Mouse (Mus musculus): Measurements from ENCODE around the gene Dis3l2. TPM values are rescaled to one million over a fixed set of nuclear protein-coding genes. Genes with fewer than 3 reads are reported as not detected.

Dis3l2 gene
- total and polyA plus RNA-seq, 2 experiments from 2014 or later = 33.3 to 45.7 TPM

- Histone ChIP-seq H3K9me3 (ENCODE audit: low read length) (no peaks in the 10 kb centered on the region), H3K27me3 (ENCODE audit: insufficient read depth, low read length) (no peaks in the 10 kb centered on the region), H3K9ac (replicated peaks; ENCODE audit: low read length, poor library complexity, severe bottlenecking) (no peak overlapping the region), H3K4me2 (ENCODE audit: low read depth, low read length, poor library complexity, severe bottlenecking) (no peak overlapping the region), H3K36me3 (ENCODE audit: insufficient read depth, low read length) (peaks cover 4% of the 10 kb centered on the region; the same call in 1 of the 2 replicates), H3K4me1 (ENCODE audit: insufficient read depth, low read length) (no peaks in the 10 kb centered on the region), H3K27ac (ENCODE audit: low read depth, low read length) (no peak overlapping the region), H3K4me3 (ENCODE audit: low read depth, low read length) (no peak overlapping the region)
- no peak for TF ChIP-seq CTCF (IDR thresholded peaks at IDR 0.05)
- 96% methylated on average over 2 of the region's 2 CpGs for WGBS
- no peak for DNase-seq (ENCODE audit: low spot score)
- no peak for ATAC-seq (ENCODE audit: low FRiP score)
These were observed 175.9 kb downstream of the Dis3l2 start for GRCm38 (mm10) chr1:86879547-86879946.

DNA sequence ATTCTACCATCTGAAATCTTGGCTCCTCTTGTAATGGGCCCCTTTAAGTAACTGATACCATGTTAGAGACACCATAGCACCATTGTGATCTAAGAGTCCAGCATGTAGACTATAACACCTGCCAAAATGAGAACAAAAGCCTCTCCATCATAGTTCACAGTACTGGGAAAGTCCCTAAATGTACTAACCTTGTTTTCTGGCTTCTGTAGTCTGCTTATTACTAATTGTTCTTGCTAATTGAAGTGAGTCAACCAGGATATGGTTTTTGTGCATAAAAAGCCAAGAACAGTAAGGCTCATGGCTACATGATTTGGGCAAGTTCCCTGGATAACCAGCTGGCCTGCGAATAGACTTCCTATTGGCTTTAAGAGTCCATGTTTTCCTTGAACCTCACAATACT lies 183.5 kb downstream of the Dis3l2 start:
- Histone ChIP-seq H3K9ac (replicated peaks; ENCODE audit: low read length, poor library complexity, severe bottlenecking) (no peak overlapping the region), H3K27me3 (ENCODE audit: insufficient read depth, low read length) (no peaks in the 10 kb centered on the region), H3K9me3 (ENCODE audit: low read length) (no peaks in the 10 kb centered on the region), H3K4me2 (ENCODE audit: low read depth, low read length, poor library complexity, severe bottlenecking) (no peak overlapping the region), H3K27ac (ENCODE audit: low read depth, low read length) (no peak overlapping the region), H3K36me3 (ENCODE audit: insufficient read depth, low read length) (no peaks in the 10 kb centered on the region), H3K4me1 (ENCODE audit: insufficient read depth, low read length) (no peaks in the 10 kb centered on the region), H3K4me3 (ENCODE audit: low read depth, low read length) (no peak overlapping the region)
- 100% methylated on average over 1 of the region's 1 CpGs for whole genome bisulfite sequencing
- no peak for ATAC-seq (ENCODE audit: low FRiP score)
- no peak for DNase-seq (ENCODE audit: low spot score)
- TF ChIP-seq CTCF (IDR thresholded peaks at IDR 0.05) = no peak

DNA sequence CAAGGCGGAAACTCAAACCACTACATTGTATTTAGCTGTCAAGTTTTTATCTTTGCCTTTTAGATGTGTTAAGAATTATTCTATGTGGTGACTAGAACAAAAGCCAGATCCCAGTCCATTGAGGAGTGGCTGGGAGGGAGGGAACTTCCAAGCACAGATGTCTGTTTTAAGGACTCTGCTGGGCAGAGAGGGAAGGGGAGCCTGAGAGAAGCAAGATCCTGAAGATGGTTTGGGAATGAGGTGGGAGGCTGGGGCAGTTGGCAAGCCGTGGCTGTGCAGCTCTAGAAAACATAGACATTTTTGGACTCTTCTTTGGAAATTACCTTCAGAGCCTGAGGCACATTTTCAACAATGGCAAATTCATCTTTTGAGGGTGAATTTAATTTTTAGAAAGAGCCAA lies 208.9 kb downstream of the Dis3l2 start:
- Histone ChIP-seq H3K4me1 (ENCODE audit: insufficient read depth, low read length) (no peaks in the 10 kb centered on the region), H3K4me2 (ENCODE audit: low read depth, low read length, poor library complexity, severe bottlenecking) (no peak overlapping the region), H3K36me3 (ENCODE audit: insufficient read depth, low read length) (no peaks in the 10 kb centered on the region), H3K9me3 (ENCODE audit: low read length) (no peaks in the 10 kb centered on the region), H3K27ac (ENCODE audit: low read depth, low read length) (no peak overlapping the region), H3K4me3 (ENCODE audit: low read depth, low read length) (no peak overlapping the region), H3K27me3 (ENCODE audit: insufficient read depth, low read length) (no peaks in the 10 kb centered on the region), H3K9ac (replicated peaks; ENCODE audit: low read length, poor library complexity, severe bottlenecking) (no peak overlapping the region)
- ATAC-seq (ENCODE audit: low FRiP score) (no peak), DNase-seq (ENCODE audit: low spot score) (no peak)
- 87% methylated on average over 2 of the region's 2 CpGs for WGBS
- no peak for TF ChIP-seq CTCF (IDR thresholded peaks at IDR 0.05)

- Histone ChIP-seq H3K9ac (replicated peaks; ENCODE audit: low read length, poor library complexity, severe bottlenecking) (no peak overlapping the region), H3K4me2 (ENCODE audit: low read depth, low read length, poor library complexity, severe bottlenecking) (no peak overlapping the region), H3K4me1 (ENCODE audit: insufficient read depth, low read length) (no peaks in the 10 kb centered on the region), H3K36me3 (ENCODE audit: insufficient read depth, low read length) (no peaks in the 10 kb centered on the region), H3K27ac (ENCODE audit: low read depth, low read length) (no peak overlapping the region), H3K9me3 (ENCODE audit: low read length) (no peaks in the 10 kb centered on the region), H3K4me3 (ENCODE audit: low read depth, low read length) (no peak overlapping the region), H3K27me3 (ENCODE audit: insufficient read depth, low read length) (no peaks in the 10 kb centered on the region)
- WGBS = 90% methylated on average over 3 of the region's 3 CpGs
- DNase-seq (ENCODE audit: low spot score) (no peak), ATAC-seq (ENCODE audit: low FRiP score) (no peak)
- no peak for TF ChIP-seq CTCF (IDR thresholded peaks at IDR 0.05)
These were observed 210.3 kb downstream of the Dis3l2 start for GRCm38 (mm10) chr1:86913896-86914295.

DNA sequence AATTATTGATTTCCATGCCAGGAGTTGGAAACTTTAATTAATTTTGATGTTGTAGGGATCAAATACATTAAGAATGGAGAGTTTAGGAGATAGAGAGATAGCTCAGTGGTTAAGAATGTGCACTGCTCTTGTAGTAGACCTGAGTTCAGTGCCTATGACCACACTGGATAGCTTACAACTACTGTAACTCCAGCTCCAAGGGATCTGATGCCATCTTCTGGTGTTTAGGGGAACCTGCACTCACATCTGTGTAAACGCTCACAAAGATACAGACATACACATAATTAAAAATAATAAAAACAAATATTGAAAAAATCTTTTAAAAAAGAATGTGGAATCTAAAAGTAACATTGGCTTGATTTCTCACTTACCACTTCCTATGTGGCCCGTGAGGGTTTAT lies 211.1 kb downstream of the Dis3l2 start:
- no peak overlapping the region for H3K9ac ChIP-seq (replicated peaks; ENCODE audit: low read length, poor library complexity, severe bottlenecking)
- no peak overlapping the region for H3K27ac ChIP-seq (ENCODE audit: low read depth, low read length)
- no peaks in the 10 kb centered on the region for H3K36me3 ChIP-seq (ENCODE audit: insufficient read depth, low read length)
- no peak for ATAC-seq (ENCODE audit: low FRiP score)
- WGBS = 94% methylated on average over 2 of the region's 2 CpGs
- no peak for DNase-seq (ENCODE audit: low spot score)
- no peaks in the 10 kb centered on the region for H3K27me3 ChIP-seq (ENCODE audit: insufficient read depth, low read length)
- TF ChIP-seq CTCF (IDR thresholded peaks at IDR 0.05) = no peak; the same call in 1 of the 2 replicates
- no peak overlapping the region for H3K4me2 ChIP-seq (ENCODE audit: low read depth, low read length, poor library complexity, severe bottlenecking)
- no peak overlapping the region for H3K4me3 ChIP-seq (ENCODE audit: low read depth, low read length)
- no peaks in the 10 kb centered on the region for H3K4me1 ChIP-seq (ENCODE audit: insufficient read depth, low read length)
- H3K9me3 ChIP-seq (ENCODE audit: low read length) = no peaks in the 10 kb centered on the region

DNA sequence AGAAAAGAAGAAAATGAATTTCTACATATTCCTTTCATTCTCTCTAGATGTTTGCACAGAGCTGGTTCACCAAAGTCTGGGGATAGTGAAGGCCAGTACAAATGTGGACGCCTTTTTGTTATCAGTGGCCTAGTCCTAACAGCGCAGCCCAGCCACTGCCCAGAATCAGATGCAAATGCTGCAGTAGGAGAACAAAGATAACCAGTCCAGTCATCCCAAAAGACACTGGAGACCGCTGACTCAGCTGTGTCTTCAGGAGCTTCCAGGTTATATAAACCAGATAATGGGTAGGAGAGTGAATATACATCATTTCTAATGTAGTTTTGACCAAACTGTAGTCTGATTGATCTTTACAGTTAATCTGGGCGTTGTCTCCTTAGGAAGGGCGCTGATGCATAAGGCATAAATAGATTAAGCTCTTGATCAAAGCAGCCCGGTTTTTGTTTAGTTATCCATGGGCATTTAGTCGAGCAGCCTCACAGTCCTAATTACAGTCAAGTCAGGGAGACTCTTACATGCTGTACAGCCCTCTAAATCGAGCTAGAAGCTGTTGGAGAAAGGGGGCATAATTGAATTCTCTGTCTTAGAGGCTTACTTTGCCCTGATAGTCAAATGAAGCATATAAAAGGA lies 212.9 kb downstream of the Dis3l2 start:
- no peak for DNase-seq (ENCODE audit: low spot score)
- 63% methylated on average over 8 of the region's 8 CpGs for WGBS
- no peak for ATAC-seq (ENCODE audit: low FRiP score)
- Histone ChIP-seq H3K27ac (ENCODE audit: low read depth, low read length) (no peak overlapping the region), H3K4me1 (ENCODE audit: insufficient read depth, low read length) (no peaks in the 10 kb centered on the region), H3K4me2 (ENCODE audit: low read depth, low read length, poor library complexity, severe bottlenecking) (no peak overlapping the region), H3K9me3 (ENCODE audit: low read length) (no peaks in the 10 kb centered on the region), H3K36me3 (ENCODE audit: insufficient read depth, low read length) (no peaks in the 10 kb centered on the region), H3K9ac (replicated peaks; ENCODE audit: low read length, poor library complexity, severe bottlenecking) (no peak overlapping the region), H3K27me3 (ENCODE audit: insufficient read depth, low read length) (no peaks in the 10 kb centered on the region), H3K4me3 (ENCODE audit: low read depth, low read length) (no peak overlapping the region)
- TF ChIP-seq CTCF (IDR thresholded peaks at IDR 0.05) = no peak
